Mouse (Mus musculus) left cerebral cortex, adult 11 months (tissue): ENCODE data around the gene Cadm3.

ENCODE experiments used
- DNase-seq: peaks from one replicate; pipeline ENCODE4 v3.0.0; 2022; ENCODE audit warnings: low spot score

Gene Cadm3

DNA sequence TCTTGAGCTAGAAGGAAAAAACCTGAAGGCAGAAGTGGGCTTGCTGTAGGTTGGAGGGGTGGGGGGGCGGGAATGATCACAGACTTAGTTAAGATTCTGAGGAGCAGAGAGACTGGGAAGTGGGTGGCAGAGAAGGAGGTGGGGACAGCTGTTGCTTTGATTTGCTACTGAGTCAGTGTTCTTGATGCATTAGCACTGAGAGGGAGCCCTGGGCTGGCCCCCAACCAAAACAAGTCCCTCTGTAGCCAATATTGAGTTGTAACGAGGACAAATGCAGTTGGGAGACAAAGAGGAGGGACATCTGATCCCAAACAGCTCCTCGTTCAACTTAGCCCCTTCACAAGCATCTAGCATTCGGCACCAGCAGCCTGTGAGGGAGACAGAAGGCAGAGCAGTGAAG lies 9.7 kb downstream of the Cadm3 start:
- no peak for DNase-seq

DNA sequence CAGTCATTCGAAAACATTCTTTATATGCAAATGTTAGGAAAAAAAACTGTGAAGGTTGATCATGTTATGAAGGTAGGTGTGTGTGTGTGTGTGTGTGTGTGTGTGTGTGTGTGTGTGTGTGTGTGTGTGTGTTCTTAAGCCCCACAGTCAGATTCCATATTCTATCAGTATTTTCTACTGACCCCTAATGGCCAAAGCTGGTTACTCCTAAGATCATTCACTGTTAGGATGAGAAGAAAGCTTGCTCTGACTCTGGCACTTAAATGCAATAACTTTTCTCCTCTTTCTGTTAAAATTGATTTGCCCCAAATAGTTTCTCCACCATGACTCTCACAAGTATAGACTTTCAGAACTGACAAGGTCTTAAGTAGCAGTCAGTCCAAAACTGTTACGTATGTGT lies 10.8 kb downstream of the Cadm3 start:
- DNase-seq: no peak

DNA sequence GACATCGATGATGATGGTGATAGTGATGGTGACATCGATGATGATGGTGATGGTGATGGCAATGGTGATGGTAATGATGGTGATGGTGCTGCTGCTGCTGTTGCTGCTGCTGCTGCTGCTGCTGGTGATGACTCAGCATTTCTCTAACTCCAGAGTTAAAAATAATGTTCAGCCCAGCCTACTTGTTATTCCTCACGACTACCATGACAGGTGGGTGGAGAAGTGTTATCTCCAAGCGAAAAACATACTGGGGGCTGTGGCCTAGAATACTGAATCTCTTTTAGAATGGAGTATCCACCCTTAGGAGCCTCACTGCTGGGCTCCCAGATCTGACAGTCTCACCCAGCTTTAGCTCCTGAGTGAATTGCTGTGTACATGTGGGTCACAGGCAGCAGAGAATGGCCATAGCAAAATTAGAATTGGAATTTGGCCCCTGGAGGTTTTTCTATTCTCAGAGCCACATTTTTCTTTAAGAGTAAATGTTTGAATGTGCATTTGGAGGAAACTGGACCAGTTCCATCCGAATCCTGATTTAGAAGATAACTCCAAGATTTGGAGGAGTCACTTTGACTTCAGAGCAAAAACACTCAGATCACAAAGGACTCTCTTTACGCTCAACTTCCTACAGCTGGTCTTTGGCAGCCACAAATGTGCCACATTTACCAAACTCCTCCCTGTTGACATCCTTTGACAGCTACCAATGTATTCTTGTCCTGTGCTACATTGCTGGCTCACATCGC lies 12.2 kb downstream of the Cadm3 start:
- no peak for DNase-seq

DNA sequence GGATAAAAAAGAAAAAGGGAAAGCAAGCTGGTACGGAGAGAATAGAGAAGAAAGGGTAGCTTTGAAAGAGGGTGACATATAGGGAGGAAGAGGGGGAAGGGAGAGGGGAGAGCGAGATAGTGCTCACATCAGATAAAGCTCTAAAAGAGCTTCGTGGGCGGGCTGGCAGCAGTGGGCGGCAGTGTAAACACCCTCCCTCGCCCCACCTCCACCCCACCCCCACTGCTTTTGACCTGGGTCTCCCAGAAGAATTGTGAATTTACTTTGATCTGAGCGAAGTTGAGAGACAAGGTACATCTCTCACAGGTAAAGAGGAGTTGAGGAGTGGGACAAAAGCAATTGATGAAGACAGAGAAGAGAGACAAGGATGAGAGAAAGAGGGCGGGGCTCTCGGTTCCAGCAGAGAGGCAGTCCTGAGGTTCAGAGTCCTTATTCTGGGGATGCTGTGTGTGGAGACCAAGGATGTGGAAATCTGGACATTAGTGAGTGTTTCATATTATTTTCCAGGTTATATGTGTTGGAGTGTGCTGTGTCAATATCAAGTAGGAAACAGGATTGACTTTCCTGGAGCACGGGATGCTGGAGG lies 17.0 kb downstream of the Cadm3 start, which contains the start of gene Aim2:
Gene Aim2 (plus strand): TSS at position 508 of the 586 bp plus-strand sequence.
- no peak for DNase-seq

DNA sequence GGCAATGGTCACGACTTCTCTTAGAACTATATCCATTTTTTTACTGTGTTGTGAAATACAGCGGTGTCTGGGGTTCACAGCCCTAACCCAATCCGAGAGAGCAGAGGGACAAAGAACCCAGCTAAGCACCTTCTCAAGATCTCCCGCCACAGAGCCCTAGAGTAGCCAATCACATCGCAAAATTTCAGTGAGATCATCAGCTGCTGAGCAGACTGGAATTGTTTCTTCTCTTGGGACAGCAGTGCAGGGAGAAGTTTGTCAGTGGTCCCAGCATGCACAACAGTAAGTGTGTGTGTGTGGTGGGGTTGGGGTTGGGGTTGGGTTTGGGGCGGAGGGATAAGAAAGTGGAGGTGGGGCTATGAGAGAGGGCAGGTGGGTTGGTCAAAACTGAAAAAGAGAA lies 17.5 kb downstream of the Cadm3 start:
- no peak for DNase-seq

DNA sequence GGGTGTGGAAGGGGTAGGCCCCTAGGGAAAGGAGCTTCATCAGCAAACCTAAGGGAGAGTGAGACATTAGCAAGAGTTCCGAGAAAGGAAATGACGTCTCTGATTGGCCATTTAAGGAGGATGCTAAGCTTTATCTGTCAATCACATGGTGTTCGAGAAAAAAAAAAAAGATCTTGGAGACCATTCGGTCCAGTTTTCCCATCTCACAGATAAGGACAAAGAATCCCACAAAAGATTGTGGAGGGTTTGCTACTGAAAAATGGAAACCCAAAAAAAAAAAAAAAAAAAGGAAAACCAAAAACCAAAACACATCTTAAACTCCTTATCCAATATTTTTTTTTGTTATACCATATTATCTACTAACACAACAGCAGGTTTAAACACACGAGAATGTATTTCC lies 18.3 kb downstream of the Cadm3 start:
- DNase-seq: no peak

DNA sequence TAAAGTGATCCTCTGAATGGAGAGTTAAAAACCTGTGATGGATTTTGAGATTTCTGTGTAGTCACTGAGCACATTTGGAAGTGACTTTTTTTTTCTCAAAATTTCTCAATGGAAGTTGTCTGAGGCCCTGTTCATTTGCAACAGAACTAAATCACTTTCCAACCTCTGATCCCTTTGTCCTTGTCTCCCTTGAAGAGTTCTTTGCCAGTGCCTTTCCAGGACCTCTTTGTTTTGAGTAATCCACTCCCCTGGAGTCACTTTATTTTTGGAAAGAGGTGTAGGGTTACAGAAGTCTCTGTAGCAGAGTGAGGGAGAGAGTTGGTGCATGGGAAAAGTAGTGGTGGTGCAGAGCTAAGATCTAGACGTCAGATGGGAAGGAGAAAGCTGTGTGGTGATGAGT lies 19.0 kb downstream of the Cadm3 start:
- no peak for DNase-seq

DNA sequence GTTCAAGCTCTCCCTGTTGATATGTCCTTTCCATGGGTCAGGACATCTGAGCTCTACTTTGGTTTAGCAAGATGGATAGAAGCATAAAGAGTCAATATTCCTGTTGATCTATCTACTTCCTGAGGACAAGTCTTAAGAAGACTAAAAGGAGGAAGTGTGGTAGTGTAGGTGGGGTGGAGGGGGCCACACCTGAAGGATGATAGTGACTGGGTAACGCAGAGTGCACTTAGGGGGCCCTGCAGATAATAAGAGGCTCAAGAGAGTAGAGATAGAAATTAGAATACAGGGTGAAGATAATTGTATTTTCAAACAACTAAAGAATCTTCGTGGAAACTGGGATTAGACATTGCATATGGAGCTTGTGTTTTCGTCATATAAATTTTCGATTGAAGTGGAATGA lies 22.4 kb downstream of the Cadm3 start:
- DNase-seq: no peak

DNA sequence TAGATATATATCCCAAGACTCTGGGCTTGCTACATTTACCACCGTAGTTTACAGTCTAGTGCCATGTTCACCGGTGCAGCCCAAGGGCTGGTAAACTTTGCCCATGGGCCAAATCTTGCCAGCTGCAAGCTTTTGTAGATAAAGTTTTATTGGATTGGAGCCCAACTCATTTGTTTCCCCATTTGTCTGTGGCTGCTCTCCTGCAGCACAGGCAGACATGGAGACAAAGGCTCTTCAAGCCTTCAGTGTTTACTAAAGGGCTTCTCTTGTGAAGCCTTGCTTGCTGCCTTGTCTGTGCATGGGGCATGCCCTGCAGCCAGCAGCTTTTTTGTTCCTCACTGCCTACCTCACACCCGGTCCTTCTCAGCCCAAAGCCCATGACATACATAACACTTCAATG lies 23.6 kb downstream of the Cadm3 start:
- no peak for DNase-seq

DNA sequence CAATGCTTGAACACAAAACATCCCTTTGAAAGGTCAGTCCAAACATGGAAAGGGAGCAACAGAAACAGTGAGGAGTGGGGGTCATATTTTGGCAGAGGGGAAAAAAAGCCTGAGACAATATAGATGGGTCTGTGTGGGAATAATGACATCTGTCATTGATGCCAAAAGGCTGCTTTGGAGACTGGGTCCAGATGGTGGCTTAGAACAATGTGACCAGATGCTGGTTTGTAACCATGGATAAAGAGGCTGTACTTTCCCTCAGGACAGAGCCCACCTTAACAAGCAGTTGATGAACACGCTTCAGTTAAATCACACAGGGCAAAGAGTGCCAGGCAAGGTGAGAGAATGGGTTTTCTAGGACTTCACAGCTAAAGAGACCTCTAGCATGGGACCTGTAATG lies 25.1 kb downstream of the Cadm3 start:
- DNase-seq: no peak

DNA sequence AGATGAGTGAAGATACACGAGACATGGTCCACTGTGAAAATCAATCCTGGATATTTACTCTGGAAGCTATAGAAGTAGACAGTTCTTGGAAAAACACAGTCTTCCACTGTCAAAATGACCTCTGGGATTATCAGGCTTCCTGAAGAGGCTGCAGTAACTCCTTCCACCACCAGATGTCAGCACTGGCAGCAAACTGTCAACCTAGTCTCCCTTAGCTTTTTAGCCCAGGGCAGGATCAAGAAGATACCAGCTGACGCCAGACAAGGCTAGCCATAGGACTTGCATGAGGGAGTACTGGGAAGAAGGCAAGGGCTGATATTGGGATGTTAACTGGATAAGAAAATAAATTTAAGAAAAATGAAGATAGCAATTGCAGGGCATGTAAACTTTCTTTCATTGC lies 28.0 kb downstream of the Cadm3 start:
- no peak for DNase-seq

DNA sequence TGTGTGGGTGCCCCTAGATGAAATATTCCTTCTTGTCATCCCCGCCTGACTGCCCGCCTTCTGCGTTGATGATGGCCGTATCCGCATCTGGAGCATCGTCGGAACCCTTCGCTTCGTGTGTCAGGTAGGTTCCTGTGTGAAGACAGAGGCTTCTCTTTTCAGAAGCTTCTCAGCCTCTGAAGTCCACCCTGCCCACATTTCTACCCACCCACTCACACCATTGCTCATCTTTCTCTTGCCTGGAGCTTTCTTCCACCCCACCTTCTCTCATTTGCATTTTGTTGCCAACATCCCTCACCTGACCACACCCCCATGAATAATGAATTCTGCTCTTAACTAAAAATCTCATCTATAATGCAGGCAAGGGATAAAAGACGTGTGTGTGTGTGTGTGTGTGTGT lies 30.5 kb downstream of the Cadm3 start:
- no peak for DNase-seq

DNA sequence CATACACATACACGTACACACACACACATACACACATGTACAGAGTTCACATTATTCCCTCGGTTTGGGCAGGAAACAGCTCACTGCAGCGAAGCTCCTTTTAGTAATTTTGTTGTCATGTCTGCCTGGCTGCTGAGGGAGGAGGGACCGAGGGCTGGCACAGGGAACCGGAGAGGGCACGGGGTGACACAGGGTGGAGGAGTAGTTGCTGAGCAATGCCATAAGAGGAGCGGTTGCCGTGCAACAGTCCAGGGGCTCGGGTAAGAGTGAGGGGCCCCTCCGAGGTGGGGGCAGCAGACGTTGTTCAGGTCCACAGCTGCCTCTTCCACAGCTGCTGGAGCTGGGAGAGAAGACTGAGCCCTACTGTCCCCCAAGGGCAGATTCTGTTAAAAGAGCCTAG lies 31.6 kb downstream of the Cadm3 start:
- no peak for DNase-seq

DNA sequence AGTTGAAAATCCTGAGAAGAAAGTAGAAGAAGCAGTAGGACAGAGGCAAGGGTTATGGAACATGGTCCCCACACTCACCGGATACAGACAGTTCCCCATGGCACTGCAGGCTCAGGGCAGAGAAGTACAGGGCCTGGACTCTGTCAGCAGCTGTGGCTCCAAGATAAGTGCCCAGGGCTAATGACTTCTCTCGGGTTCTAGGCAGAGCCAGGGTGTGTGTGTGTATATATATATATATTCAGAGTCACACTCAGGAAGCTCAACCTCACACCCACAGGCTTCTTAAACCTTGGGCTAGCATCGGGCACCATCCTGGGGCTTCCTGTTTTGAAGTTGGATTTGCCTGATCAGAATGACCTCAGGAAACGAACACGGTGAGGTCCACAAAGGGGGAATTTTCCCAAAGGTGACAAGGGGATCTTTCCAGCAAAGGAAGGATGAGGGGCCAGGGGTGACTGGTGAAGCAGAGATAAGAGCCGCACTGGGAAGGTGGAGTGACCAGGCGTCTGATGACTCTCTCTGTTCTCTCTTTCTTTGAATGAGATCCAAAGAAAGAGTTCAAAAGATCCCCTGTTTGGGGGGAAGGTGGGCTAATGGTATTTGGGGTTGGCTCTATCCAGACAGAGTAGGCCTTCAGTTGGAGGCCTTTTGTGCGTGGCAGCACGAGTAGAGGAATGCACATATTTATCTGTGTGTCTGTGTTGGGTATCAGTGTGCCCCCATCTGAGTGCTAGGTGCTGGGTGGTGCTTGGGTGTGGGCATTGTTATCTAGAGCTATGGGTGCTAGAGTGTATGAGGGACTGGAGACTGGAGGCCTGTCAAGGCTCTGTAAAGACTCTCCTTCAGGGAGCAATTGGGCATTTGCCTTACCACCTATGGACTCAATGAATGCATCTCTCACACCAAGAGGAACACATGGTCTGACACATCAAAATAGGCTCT lies 33.9 kb downstream of the Cadm3 start, which contains the start of gene Ackr1:
Gene Ackr1 (minus strand): TSS at position 439 of the 942 bp plus-strand sequence.
- DNase-seq: no peak

DNA sequence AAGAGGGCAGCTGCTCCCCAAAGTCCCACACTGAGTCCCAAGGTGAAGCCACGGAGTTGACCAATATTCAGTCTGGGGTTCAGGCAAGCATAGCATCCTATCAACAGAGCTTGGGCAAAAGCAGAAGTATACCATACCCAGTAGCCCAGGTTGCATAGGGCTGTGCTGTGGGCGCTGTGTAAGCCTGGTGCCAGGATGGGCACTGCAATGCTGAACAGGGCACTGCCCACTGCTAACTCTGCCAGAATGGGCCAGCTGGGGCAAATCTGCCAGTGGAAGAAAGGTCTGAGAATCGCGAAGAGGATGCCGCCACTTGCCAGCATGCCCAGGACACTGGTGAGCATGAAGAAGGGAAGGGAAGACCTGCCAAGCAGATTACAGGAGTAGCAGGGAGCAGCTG lies 35.1 kb downstream of the Cadm3 start:
- DNase-seq: no peak

DNA sequence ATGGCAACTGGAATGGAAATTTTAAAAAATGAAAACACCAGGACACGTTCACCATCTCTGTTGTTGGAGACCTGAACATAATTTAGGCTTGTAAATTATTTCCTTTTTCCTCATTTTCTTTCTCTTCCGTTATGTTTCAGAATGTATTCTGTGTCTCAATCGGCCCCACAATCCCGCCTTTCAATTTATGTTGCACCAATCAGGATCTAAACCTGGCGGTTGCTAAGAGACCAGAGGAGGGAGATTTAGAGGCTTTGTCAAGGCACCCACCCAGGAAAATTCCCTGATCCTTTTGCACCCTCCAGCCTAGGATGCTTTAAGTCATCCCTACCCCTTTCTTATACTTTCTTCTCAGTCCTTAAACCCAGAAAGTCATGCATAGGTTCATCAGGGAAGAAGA lies 37.8 kb downstream of the Cadm3 start:
- DNase-seq: no peak

DNA sequence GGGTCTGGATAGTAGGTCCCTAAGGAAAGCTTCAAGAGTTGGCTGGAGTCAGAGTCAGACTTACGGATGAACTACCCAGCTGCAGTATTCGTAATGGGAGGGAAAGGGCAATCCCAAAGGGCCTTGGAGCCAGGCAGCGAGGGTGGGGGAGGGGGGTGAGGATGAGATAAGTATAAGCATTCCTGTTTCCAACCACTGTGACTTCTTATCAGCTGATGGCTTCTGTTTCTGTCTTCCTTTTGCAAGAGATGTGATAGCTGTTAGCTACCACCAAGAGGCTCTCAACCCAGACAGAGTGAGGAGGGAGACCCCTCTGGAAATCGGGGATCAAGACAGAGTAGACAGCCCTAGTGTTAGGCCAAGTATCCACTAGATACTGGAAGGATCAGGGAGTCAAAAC lies 38.3 kb downstream of the Cadm3 start:
- DNase-seq: no peak

DNA sequence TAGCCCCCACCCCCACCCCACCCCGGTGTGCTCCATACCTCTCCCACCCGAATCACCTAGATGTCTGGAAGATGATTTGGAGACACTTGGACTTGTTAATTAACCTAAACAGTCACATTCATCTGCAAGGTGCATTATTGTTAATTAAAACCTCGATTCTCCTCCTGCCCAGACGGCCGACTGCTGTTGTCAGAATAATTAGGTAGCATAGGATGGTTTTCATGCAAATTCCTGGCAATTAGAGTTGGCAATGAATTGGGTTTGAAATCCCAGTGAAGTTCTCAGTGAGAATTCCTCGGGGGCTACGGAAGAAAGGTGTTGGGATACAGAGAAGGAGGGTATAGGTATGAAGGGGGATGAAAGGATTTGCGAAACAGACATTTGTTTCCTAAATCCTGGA lies 39.0 kb downstream of the Cadm3 start:
- DNase-seq: no peak

DNA sequence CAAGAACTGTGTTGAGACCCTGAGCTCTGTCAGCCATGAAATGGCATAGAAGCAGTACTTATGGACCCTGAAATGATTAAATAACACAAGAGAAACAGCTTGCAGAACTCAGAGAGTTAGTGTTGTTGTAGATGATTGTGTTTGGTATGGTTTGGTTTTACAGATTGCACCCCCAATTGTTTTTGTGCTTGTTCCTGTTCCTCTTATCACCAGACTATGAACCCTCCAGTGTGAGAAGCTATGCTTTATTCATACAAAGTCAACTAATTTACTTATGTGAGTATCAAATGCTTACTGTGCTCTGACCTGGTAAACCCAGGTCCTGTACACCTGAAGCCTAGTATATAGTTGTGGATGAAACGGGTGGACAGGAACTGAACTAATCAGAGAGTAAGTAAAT lies 40.9 kb downstream of the Cadm3 start:
- DNase-seq: no peak

DNA sequence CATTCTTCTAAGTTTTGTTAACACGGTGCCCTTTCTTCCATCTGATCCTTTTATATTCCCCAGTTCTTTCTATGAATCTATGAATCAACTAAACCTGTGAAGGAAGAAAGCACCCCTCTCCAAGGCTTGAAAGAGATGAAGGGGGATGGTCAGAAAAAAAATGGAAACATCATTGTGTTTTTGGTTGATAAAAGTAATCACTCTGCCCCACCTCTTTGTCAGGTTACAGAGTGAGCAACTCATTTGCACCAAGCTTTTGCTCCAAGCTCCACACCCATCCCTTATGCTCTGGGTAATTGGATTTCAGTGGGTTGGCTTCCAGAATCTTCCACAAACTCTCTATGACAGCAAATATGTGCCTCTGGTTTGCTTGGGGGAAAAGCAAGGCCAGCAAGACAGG lies 42.1 kb downstream of the Cadm3 start:
- DNase-seq: no peak

DNA sequence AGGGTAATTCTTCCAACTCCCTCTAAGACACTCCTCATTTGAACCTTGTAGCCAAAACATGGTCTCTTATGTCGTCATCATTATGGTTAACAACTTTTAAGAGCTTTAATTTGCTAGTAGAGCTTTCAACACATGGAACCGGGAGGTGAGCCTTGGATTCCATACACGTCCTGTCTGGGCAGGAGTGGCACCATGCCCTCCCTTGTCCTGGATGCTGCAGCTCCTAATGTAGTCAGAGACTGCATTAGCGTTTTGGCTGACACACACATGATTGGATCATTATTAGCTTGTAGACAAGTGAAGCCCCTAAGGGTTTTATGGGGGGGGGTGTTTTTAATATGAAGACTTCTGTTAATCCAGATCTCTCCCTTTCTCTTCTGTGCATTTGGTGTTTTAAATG lies 42.5 kb downstream of the Cadm3 start:
- no peak for DNase-seq

DNA sequence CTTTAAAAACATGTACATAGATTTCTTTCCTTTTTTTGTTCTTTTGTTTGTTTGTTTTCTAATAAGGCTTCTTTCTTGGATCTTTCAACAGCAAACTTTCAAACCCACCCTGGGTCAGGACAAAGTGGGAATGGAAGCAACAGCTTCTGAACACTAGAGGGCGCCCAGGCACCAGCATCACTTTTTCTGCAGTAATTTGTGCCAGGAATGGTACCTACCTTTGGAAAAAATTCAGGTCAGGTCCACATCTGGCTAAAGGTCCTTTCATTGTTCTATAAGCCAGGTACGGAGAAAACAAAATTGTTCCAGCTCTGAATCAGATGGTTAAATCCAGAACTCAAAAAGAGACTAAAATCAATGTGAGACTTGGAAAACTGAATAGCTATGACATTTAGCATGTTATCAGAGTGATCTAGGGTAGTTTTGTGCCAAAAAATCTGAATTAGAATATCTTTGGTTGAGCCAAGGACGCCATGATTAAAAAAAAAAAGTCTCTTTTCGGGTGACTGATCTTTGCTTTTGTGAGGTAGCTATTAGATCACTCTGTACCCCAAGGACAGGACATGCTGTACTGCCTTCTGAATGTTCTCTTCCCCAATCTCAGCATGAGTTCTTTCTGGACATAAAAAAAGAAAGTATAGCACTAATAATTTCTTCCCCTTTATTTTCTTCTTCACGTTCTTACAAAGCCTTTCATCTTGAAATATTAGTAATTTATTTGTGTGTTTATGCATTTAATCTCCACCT lies 43.5 kb downstream of the Cadm3 start:
- DNase-seq: no peak
